Mouse (Mus musculus): ENCODE measurements around the gene Lhfp. TPM values are rescaled to one million over a fixed set of nuclear protein-coding genes. Genes with fewer than 3 reads are reported as not detected.
"Not testable (repeated sequence)": the region's sequence is repeated elsewhere in the genome, so short reads cannot be mapped to it uniquely, and the experiment has no call there.

Lhfp gene
- total RNA-seq, 4 experiments from 2014 or later, result 5.4 to 10.3 (median 7.5) TPM

GRCm38 (mm10) chr3:53210691-53211526 is 169.6 kb downstream of the Lhfp start:
- peak; percentile 20 to 28 for DNase-seq (ENCODE audit: low spot score in 2 of 2)

- no peak for DNase-seq (ENCODE audit: low spot score in 2 of 2)
Observed at GRCm38 (mm10) chr3:53212599-53212998, 171.3 kb downstream of the Lhfp start.

- DNase-seq (ENCODE audit: low spot score in 2 of 2), result no peak
Observed at GRCm38 (mm10) chr3:53213346-53213745, 172.0 kb downstream of the Lhfp start.

- no peak for DNase-seq (ENCODE audit: low spot score in 2 of 2)
Observed at GRCm38 (mm10) chr3:53213746-53214271, 172.5 kb downstream of the Lhfp start.

- DNase-seq (ENCODE audit: low spot score in 2 of 2), result no peak
Observed at GRCm38 (mm10) chr3:53214386-53214785, 173.1 kb downstream of the Lhfp start.

- DNase-seq (ENCODE audit: low spot score in 2 of 2), result no peak
Observed at GRCm38 (mm10) chr3:53217697-53218096, 176.4 kb downstream of the Lhfp start.

- DNase-seq (ENCODE audit: low spot score in 2 of 2), result no peak
Observed at GRCm38 (mm10) chr3:53221531-53222272, 180.4 kb downstream of the Lhfp start.

- DNase-seq (ENCODE audit: low spot score in 2 of 2), result no peak
Observed at GRCm38 (mm10) chr3:53224141-53224540, 182.8 kb downstream of the Lhfp start.

GRCm38 (mm10) chr3:53225774-53226173 is 184.4 kb downstream of the Lhfp start:
- no peak for DNase-seq (ENCODE audit: low spot score in 2 of 2)

GRCm38 (mm10) chr3:53226223-53226622 is 184.9 kb downstream of the Lhfp start:
- DNase-seq (ENCODE audit: low spot score in 2 of 2), result no peak

- DNase-seq (ENCODE audit: low spot score in 2 of 2), result no peak
Observed at GRCm38 (mm10) chr3:53227866-53228265, 186.5 kb downstream of the Lhfp start.

GRCm38 (mm10) chr3:53230562-53230961 is 189.2 kb downstream of the Lhfp start:
- DNase-seq (ENCODE audit: low spot score in 2 of 2), result no peak

- no peak for DNase-seq (ENCODE audit: low spot score in 2 of 2)
Observed at GRCm38 (mm10) chr3:53231112-53231511, 189.8 kb downstream of the Lhfp start.

- DNase-seq (ENCODE audit: low spot score in 2 of 2), result not testable (repeated sequence)
Observed at GRCm38 (mm10) chr3:53232411-53232810, 191.1 kb downstream of the Lhfp start.

GRCm38 (mm10) chr3:53234689-53235088 is 193.4 kb downstream of the Lhfp start:
- DNase-seq (ENCODE audit: low spot score in 2 of 2), result no peak

- DNase-seq (ENCODE audit: low spot score in 2 of 2), result no peak
Observed at GRCm38 (mm10) chr3:53236471-53236870, 195.1 kb downstream of the Lhfp start.

- no peak for DNase-seq (ENCODE audit: low spot score in 2 of 2)
Observed at GRCm38 (mm10) chr3:53240150-53240549, 198.8 kb downstream of the Lhfp start.

GRCm38 (mm10) chr3:53245571-53246208 is 204.4 kb downstream of the Lhfp start:
- no peak for DNase-seq (ENCODE audit: low spot score in 2 of 2)

GRCm38 (mm10) chr3:53247102-53247501 is 205.8 kb downstream of the Lhfp start:
- DNase-seq (ENCODE audit: low spot score in 2 of 2), result no peak

- no peak for DNase-seq (ENCODE audit: low spot score in 2 of 2)
Observed at GRCm38 (mm10) chr3:53248158-53248874, 207.0 kb downstream of the Lhfp start.

GRCm38 (mm10) chr3:53252556-53252955 is 211.2 kb downstream of the Lhfp start:
- DNase-seq (ENCODE audit: low spot score in 2 of 2), result no peak

Measured in gastrocnemius, adult 8-10 months (tissue).